Mouse (Mus musculus): ENCODE measurements around the gene Cdyl2. TPM values are rescaled to one million over a fixed set of nuclear protein-coding genes. Genes with fewer than 3 reads are reported as not detected.

The Cdyl2 gene
- polyA plus RNA-seq, 1 experiment from 2014 or later: 8.6 TPM

- no peak for DNase-seq (ENCODE audit: extremely low spot score, low spot score)
- Histone ChIP-seq H3K36me3 (replicated peaks) (no peaks in the 10 kb centered on the region), H3K4me3 (no peak overlapping the region), H3K27me3 (ENCODE audit: poor library complexity, severe bottlenecking) (no peaks in the 10 kb centered on the region), H3K27ac (no peak overlapping the region), H3K9me3 (no peaks in the 10 kb centered on the region), H3K4me1 (0 out of 2 replicates have a peak, but pooled peaks cover 3% of the 10 kb centered on the region)
- 88% methylated on average over 1 of the region's 1 CpGs for WGBS
These were observed 189.4 kb downstream of the Cdyl2 start for GRCm38 (mm10) chr8:116543366-116543765.

- no peak overlapping the region for H3K4me3 ChIP-seq
- no peak for DNase-seq (ENCODE audit: extremely low spot score, low spot score)
- 0 out of 2 replicates have a peak, but pooled peaks cover 3% of the 10 kb centered on the region for H3K4me1 ChIP-seq
- 90% methylated on average over 5 of the region's 5 CpGs for WGBS
- H3K36me3 ChIP-seq (replicated peaks): no peaks in the 10 kb centered on the region
- no peaks in the 10 kb centered on the region for H3K9me3 ChIP-seq
- H3K27me3 ChIP-seq (ENCODE audit: poor library complexity, severe bottlenecking): no peaks in the 10 kb centered on the region
- no peak overlapping the region for H3K27ac ChIP-seq
These were observed 189.9 kb downstream of the Cdyl2 start for GRCm38 (mm10) chr8:116542842-116543241.

- Histone ChIP-seq H3K36me3 (replicated peaks) (no peaks in the 10 kb centered on the region), H3K27me3 (ENCODE audit: poor library complexity, severe bottlenecking) (no peaks in the 10 kb centered on the region), H3K9me3 (no peaks in the 10 kb centered on the region), H3K4me1 (0 out of 2 replicates have a peak, but pooled peaks cover 3% of the 10 kb centered on the region), H3K27ac (no peak overlapping the region), H3K4me3 (no peak overlapping the region)
- 96% methylated on average over 1 of the region's 1 CpGs for WGBS
- no peak for DNase-seq (ENCODE audit: extremely low spot score, low spot score)
These were observed 192.7 kb downstream of the Cdyl2 start for GRCm38 (mm10) chr8:116540136-116540535.

GRCm38 (mm10) chr8:116538763-116539162, 194.0 kb downstream of the Cdyl2 start:
- Histone ChIP-seq H3K4me1 (0 out of 2 replicates have a peak, but pooled peaks cover 3% of the 10 kb centered on the region), H3K27ac (no peak overlapping the region), H3K4me3 (no peak overlapping the region), H3K27me3 (ENCODE audit: poor library complexity, severe bottlenecking) (no peaks in the 10 kb centered on the region), H3K9me3 (peaks cover 4% of the 10 kb centered on the region; the same call in 1 of the 2 replicates), H3K36me3 (replicated peaks) (no peaks in the 10 kb centered on the region)
- 59% methylated on average over 7 of the region's 7 CpGs for WGBS
- no peak for DNase-seq (ENCODE audit: extremely low spot score, low spot score)

GRCm38 (mm10) chr8:116536786-116537185, 196.0 kb downstream of the Cdyl2 start:
- 85% methylated on average over 5 of the region's 5 CpGs for WGBS
- Histone ChIP-seq H3K27me3 (ENCODE audit: poor library complexity, severe bottlenecking) (no peaks in the 10 kb centered on the region), H3K4me1 (0 out of 2 replicates have a peak, but pooled peaks cover 3% of the 10 kb centered on the region), H3K27ac (no peak overlapping the region), H3K36me3 (replicated peaks) (no peaks in the 10 kb centered on the region), H3K4me3 (no peak overlapping the region), H3K9me3 (peaks cover 8% of the 10 kb centered on the region; the same call in 1 of the 2 replicates)
- DNase-seq (ENCODE audit: extremely low spot score, low spot score): no peak

GRCm38 (mm10) chr8:116533081-116533480, 199.7 kb downstream of the Cdyl2 start:
- Histone ChIP-seq H3K4me1 (no peaks in the 10 kb centered on the region), H3K27me3 (ENCODE audit: poor library complexity, severe bottlenecking) (no peaks in the 10 kb centered on the region), H3K9me3 (peaks cover 8% of the 10 kb centered on the region; the same call in 1 of the 2 replicates), H3K27ac (no peak overlapping the region), H3K36me3 (replicated peaks) (no peaks in the 10 kb centered on the region), H3K4me3 (no peak overlapping the region)
- WGBS: 72% methylated on average over 6 of the region's 6 CpGs
- no peak for DNase-seq (ENCODE audit: extremely low spot score, low spot score)

- Histone ChIP-seq H3K4me3 (no peak overlapping the region), H3K27ac (no peak overlapping the region), H3K27me3 (ENCODE audit: poor library complexity, severe bottlenecking) (no peaks in the 10 kb centered on the region), H3K4me1 (no peaks in the 10 kb centered on the region), H3K36me3 (replicated peaks) (no peaks in the 10 kb centered on the region), H3K9me3 (peaks cover 5% of the 10 kb centered on the region; the same call in 1 of the 2 replicates)
- 90% methylated on average over 7 of the region's 7 CpGs for WGBS
- no peak for DNase-seq (ENCODE audit: extremely low spot score, low spot score)
These were observed 204.1 kb downstream of the Cdyl2 start for GRCm38 (mm10) chr8:116528736-116529135.

GRCm38 (mm10) chr8:116524915-116525314, 207.9 kb downstream of the Cdyl2 start:
- H3K9me3 ChIP-seq: no peaks in the 10 kb centered on the region
- WGBS: 86% methylated on average over 7 of the region's 7 CpGs
- H3K4me3 ChIP-seq: no peak overlapping the region
- no peaks in the 10 kb centered on the region for H3K4me1 ChIP-seq
- DNase-seq (ENCODE audit: extremely low spot score, low spot score): no peak
- H3K27ac ChIP-seq: no peak overlapping the region
- H3K36me3 ChIP-seq (replicated peaks): no peaks in the 10 kb centered on the region
- H3K27me3 ChIP-seq (ENCODE audit: poor library complexity, severe bottlenecking): no peaks in the 10 kb centered on the region

Other genes with a start within 250 kb of the Cdyl2 start
- 1.00 and 1.3 TPM in 2 replicates for gene Dynlrb2, start 228.0 kb downstream of the Cdyl2 start, polyA plus RNA-seq (2016; fragmentation: Nextera tagmentation; extraction: Ambion mirVana)
- gene Cmc2, start 188.5 kb upstream of the Cdyl2 start, polyA plus RNA-seq (2016; fragmentation: Nextera tagmentation; extraction: Ambion mirVana): 73.7 and 80.9 TPM in 2 replicates
- gene Cenpn, start 188.7 kb upstream of the Cdyl2 start, polyA plus RNA-seq (2016; fragmentation: Nextera tagmentation; extraction: Ambion mirVana): 69.5 and 71.7 TPM in 2 replicates
- 14.4 and 14.6 TPM in 2 replicates for gene Atmin, start 210.4 kb upstream of the Cdyl2 start, polyA plus RNA-seq (2016; fragmentation: Nextera tagmentation; extraction: Ambion mirVana)
- gene 1700030J22Rik, start 246.0 kb upstream of the Cdyl2 start, polyA plus RNA-seq (2016; fragmentation: Nextera tagmentation; extraction: Ambion mirVana): 2.4 and 2.9 TPM in 2 replicates